23 mouse cellular contexts compared by ENCODE assay signal in the genomic region with DNA sequence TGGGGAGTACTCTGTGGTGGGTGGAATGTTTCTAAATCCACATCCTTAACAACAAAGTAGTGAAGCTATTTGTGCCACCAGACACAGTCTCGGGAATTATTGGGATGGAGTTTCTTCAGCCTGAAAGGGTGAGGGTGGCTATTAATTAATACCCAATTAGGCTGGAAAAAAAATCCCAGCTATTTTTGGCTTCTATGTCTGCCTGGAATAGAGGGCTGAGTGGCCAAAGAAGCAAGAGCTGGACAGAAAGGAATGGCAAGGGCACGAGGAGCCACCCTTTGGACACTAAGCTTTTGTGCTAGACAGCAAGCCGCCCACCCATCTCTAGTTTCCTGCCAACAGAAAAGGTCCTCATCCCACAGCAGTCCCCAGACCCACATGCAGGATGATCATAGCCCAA. TPM values are rescaled to one million over a fixed set of nuclear protein-coding genes. Genes with fewer than 3 reads are reported as not detected.
DNase-seq lines count a peak whose midpoint lies in the region; ATAC-seq and TF ChIP-seq lines count a peak whose summit lies in the region.
"Had no signal": no experiment of that assay in that cellular context is flagged by ENCODE, and none has a peak within 500 bp of the region (broad histone marks: within the 10 kb centered on the region; RNA-seq: fewer than 3 reads in every experiment).

No protein-coding gene starts in this region.

- no peak overlapping the region for H3ac ChIP-seq in myocyte (ENCODE audit: control insufficient read depth, insufficient read length)

- no peaks in the 10 kb centered on the region for H3K36me3 ChIP-seq in myocyte (ENCODE audit: control insufficient read depth, insufficient read depth)
- H3K36me3 ChIP-seq: G1E had no signal

- H3K4me2 ChIP-seq in myocyte (ENCODE audit: low read depth), result peak overlapping the region; percentile 53

- no peak overlapping the region for H3K4me3 ChIP-seq in myocyte

- H3K27me3 ChIP-seq in myocyte (ENCODE audit: control insufficient read depth, insufficient read depth, insufficient read length), result no peaks in the 10 kb centered on the region
- H3K27me3 ChIP-seq: CH12.LX, Patski had no signal

- no peaks in the 10 kb centered on the region for H3K79me2 ChIP-seq in myocyte (ENCODE audit: control insufficient read depth, insufficient read depth)

- DNase-seq in frontal cortex, adult 2 months (ENCODE audit: extremely low spot score in 1 of 2, low spot score in 1 of 2), result no peak
- DNase-seq in retina, postnatal 1 day, result peak; percentile 12
- no peak for DNase-seq in retina, embryonic 14.5 days (ENCODE audit: low spot score)
- peak; percentile 93 for DNase-seq in Muller cell, postnatal 12 days (ENCODE audit: inconsistent ontology term)
- no peak for DNase-seq in cerebellum, adult 9-11 months
- no peak for DNase-seq in urinary bladder, adult 2 months (ENCODE audit: low spot score)
- DNase-seq: adrenal gland, adult 2 months; adrenal gland, adult 8-10 months; adrenal gland, postnatal 10 days; adrenal gland, postnatal 14 days; adrenal gland, postnatal 25 days; adrenal gland, postnatal 36 days; B cell, adult 2 months; cerebellum, adult 11 months; cerebellum, adult 11-12 months; cerebellum, adult 18-20 months had no signal

- no peak for TF ChIP-seq POLR2A in myocyte (IDR thresholded peaks at IDR 0.05; ENCODE audit: insufficient read length, low read depth)

- 0 out of 2 replicates have a peak, but pooled peaks have one; percentile 44 for ATAC-seq in frontal cortex, adult (ENCODE audit: low TSS enrichment)
- ATAC-seq: activated CD4-positive, CD25-positive, alpha-beta regulatory T cell, adult 4 months; CD4-positive, CD25-positive, alpha-beta regulatory T cell, adult 4 months; Patski had no signal

TF ChIP-seq in myocyte, 11 proteins besides CTCF, POLR2A, EP300 and RAD21:
- TF ChIP-seq SRF (IDR thresholded peaks at IDR 0.05; ENCODE audit: control insufficient read depth, insufficient read length, low read depth), result no peak
- TF ChIP-seq TCF3 (IDR thresholded peaks at IDR 0.05; ENCODE audit: insufficient read length, low read depth), result no peak
- TF ChIP-seq CEBPB (IDR thresholded peaks at IDR 0.05; ENCODE audit: insufficient read depth, poor library complexity, severe bottlenecking), result no peak
- no peak for TF ChIP-seq MYOG (IDR thresholded peaks at IDR 0.05; ENCODE audit: control insufficient read depth in 1 of 3, insufficient read depth in 1 of 3, insufficient read length in 2 of 3, low read depth in 2 of 3)
- TF ChIP-seq MYOD1 (IDR thresholded peaks at IDR 0.05; ENCODE audit: control insufficient read depth in 1 of 3, insufficient read length in 2 of 3, low read depth in 2 of 3), result no peak
- TF ChIP-seq USF1 (IDR thresholded peaks at IDR 0.05; ENCODE audit: low read depth), result no peak
- no peak for TF ChIP-seq POLR2AphosphoS2 (IDR thresholded peaks at IDR 0.05; ENCODE audit: insufficient read length, low read depth)
- TF ChIP-seq REST (IDR thresholded peaks at IDR 0.05; ENCODE audit: insufficient read depth, insufficient read length), result no peak
TF ChIP-seq in myocyte: peak in this region for 0.

RNA-seq across cellular contexts. Expression of gene Mmadhc, which starts 48.0 kb away (rescaled TPM):
- polyA plus RNA-seq in frontal cortex, adult 2 months (2012; rRNA removed), result 51.0 and 53.7 TPM in 2 replicates
- 117 TPM for polyA plus RNA-seq in myocyte (2012; fragmentation: generic; extraction: Trizol)
- polyA plus RNA-seq in urinary bladder, adult 2 months (2012; rRNA removed), result 85.4 and 101 TPM in 2 replicates

Comparison
In these comparisons a context has a peak if more than half of its experiments do, and no peak if none do; other contexts are left out.
1. DNase-seq: peak in retina, postnatal 1 day (single experiment) and Muller cell, postnatal 12 days (single experiment); none in frontal cortex, adult 2 months (0 of 2), retina, embryonic 14.5 days (single experiment), cerebellum, adult 9-11 months (single experiment) and urinary bladder, adult 2 months (single experiment).